Mouse (Mus musculus) thymus, postnatal 4 days (tissue): ENCODE measurements around the gene Rtcb.

ENCODE experiments used
- DNase-seq: peaks from one replicate; pipeline ENCODE4 v3.0.0; 2021

Gene Rtcb

DNA sequence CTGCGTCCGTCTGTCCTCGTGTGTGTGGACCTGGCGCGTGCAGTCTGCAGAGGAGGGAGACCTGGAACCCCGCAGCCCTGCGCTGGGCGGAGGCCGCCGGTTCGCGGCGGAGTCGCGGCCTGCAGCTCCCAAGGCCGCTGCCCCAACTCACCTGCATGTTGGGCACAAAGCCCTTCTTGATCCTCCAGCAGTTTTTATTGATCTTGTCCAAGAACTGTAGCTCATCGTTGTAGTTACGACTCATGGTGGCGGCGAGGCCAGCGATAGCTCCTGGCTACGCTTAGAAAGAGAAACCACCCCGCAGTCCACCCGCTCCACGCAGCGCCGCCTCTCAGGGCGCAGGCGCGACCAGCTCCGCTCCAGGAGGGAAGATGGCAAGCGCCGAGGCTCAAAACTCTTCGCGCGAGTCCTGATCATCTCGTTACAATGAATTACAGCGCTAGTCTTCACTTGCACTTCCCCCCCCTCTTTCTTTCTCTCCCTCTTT is at the start of gene Rtcb:
Gene Rtcb (minus strand): TSS at position 360 of the 487 bp plus-strand sequence.
- DNase-seq = peak; percentile 99

DNA sequence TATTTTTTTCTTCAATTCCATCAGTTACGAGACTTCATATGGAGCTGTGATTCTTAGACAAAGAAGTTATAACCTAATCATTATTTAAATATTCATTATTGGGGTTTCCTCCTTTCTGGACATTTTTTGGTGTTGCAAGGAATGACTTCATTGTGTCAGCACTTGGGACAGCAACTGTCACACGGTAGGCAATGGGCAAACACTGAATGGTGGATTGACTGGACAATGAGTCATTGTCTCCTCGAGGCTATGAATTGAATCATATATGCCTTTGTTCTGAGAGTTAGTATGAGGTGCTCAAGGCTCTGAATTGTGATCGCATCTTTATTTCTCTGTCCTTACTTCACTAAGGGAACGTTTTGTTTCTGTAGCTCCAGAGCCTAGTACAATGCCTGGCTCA is 48.8 kb upstream of the Rtcb start:
- no peak for DNase-seq

GRCm38 (mm10) chr10:86000447-86000846 is 42.8 kb upstream of the Rtcb start:
- no peak for DNase-seq

- DNase-seq = no peak
Measured at GRCm38 (mm10) chr10:85994543-85995104, 37.0 kb upstream of the Rtcb start.

- DNase-seq = no peak
Measured at GRCm38 (mm10) chr10:85993836-85994235, 36.2 kb upstream of the Rtcb start.

- DNase-seq = no peak
Measured at GRCm38 (mm10) chr10:85992412-85992811, 34.8 kb upstream of the Rtcb start.

DNA sequence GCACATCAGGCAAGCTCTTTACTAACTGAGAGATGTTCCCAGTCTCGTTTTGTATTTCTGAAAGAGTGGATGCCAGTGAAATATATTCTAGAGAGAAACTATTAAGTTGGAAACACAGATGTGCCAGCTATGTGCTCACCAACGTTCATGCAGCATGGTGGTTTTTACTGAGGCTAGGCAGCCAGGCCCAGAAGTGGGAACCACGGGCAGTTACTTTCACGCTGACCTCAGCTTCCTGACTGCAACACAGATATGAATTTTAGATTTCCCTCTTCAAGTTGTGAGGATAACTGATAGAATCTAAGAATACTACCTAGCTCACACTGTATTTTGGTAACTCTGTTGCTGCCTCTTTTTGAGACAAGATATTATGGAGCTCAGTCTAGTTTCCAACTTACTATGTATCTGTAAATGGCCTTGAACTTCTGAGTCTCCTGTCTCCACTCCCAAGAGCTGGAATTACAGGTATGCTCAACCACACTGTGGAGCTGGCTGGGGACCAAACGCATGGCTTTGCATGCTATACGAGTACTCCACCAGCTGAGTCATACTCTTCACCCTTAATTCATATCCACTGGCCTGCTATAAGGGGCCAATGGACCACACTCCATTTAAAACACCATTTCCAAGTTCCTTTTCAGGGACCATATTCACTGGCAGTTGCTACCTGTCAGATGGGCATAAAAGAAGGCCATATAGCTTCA is 31.9 kb upstream of the Rtcb start:
- no peak for DNase-seq

DNA sequence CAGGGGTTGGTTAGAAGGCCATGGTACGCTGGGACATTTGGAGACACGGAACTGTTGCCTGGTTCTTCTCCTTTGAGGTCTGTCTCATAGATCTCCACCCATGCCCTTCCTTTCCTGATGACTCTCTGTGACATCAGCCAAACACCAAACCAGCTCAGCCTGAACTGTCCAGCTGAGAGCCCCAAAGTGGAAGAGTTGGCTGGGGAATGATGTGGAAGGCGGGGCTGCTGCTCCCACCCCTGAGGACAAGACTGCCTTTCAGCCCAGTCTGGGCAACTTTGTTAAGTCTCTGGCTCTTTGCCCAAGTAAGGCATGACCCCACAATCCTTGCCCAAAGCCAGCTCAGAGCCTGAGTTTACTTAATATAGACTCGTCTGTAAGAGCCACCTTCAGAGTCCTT is 15.3 kb upstream of the Rtcb start:
- no peak for DNase-seq

- DNase-seq = no peak
Measured at GRCm38 (mm10) chr10:85971826-85972225, 14.2 kb upstream of the Rtcb start.

DNA sequence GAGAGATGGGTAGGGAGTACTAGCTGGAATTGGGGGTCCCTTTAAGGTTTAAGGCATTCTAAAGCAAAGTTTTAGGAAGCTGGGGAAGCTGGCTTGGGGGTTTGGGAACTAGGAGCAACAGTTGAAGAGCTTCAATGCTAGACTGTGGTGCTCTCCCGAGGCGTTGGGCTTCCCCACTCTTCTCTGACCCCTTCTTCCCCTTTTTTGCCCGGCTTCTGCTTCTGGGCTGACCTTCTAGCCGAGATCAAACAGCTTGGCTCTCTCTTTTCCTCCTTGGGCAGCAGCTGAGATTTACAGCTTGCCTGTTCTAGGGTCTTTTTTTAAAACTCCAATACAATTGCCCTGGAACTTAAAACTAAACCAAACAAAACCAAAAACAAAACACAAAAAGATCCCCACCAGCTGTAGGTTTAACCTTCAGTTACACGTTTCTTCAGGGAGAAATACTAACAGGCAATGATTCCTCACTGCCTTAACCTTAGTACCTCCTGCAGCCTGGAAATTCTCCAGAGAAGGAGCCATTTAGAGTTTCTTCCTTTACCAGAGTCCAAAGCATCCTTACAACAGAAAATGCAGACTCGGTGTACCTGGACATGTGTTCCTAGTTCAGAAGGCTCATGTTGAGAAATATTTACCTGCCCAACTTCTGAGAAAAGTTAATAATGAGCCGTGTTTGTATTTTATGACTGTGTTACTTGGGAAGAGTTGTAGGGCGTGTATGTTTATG is 12.4 kb upstream of the Rtcb start:
- no peak for DNase-seq

- DNase-seq = no peak
Measured at GRCm38 (mm10) chr10:85968731-85969130, 11.1 kb upstream of the Rtcb start.

DNA sequence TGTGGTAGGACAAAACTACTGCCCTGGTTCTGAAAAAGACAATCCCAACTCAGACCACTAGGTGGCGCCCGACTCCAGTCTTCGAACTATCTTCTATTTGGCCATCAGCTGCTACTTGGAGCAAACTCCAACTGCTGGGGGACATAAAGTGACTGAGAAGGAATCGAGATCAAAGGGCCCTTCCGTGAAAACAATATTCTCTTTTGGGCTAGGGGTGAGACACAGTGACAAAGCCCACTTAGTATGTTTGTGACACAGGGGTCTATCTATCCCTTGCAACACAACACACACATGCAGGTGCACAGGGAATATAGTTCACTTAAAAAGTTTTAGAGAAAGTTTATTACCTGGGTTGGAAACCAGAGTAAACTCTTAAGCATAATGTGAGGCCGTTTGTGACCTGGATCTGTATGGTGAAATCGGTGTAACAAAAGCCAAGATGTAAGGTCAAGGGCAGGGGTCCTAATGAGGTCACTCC is 10.6 kb upstream of the Rtcb start:
- DNase-seq = peak; percentile 84

GRCm38 (mm10) chr10:85967411-85968156 is 10.0 kb upstream of the Rtcb start:
- DNase-seq = no peak

DNA sequence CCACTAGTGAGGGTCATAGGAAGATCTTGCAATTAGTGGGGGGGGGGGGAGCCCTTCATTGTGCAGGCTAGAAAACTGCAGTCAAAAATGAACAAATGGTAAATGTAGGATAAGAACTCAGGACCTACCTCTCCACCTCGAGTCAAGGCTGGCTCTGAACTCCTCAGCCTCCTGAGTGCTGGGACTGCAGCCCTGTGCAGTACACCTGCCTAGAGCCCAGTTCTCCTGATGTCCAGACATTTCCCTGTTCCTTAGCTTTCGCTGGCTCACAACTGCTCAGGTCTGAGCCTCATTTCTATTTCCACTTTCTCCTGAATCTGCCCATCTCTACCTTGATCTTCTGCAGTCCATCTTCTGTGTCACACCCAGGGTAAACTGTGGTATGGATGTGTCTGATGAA is 8.9 kb upstream of the Rtcb start:
- DNase-seq = no peak

DNA sequence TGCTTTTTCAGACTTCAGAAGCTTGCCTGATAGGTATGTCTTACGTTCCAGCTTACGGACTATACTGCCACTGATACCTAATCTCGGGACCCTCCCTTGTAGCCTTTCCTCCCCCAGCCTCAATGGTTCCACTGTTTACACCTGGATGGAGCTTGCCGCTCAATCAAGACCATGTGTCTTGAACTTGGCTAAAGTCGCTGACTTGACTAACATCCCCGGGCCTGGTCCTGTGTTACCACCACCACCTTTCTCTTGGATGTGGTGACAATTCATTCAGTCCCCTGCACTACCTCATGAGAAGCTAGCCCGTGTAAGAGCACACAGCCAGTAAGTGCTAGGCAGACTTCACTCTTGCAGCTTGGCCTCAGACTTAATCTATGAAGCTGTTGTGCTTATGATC is 6.7 kb upstream of the Rtcb start:
- DNase-seq = no peak

DNA sequence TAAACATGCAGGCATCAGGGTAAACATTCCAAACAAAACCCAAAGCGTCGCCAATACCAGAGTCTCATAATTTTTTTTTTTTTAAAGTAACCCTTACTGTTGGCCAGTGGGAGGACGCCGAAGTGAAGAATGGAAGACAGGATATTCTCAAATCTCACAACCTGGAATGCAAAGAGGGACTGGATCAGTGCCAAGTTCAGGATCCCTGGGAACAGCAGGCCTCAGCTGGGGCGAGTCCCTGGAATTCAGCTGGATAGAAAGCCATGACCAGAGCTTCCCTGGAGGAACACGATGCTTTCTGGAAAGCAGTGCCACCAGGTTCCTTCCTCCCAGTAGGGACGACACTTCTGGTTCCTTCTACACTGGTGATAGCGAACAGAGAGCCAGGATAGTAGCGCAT is 5.3 kb upstream of the Rtcb start:
- DNase-seq = no peak

GRCm38 (mm10) chr10:85956871-85957419 is 678 bp downstream of the Rtcb start:
- no peak for DNase-seq

DNA sequence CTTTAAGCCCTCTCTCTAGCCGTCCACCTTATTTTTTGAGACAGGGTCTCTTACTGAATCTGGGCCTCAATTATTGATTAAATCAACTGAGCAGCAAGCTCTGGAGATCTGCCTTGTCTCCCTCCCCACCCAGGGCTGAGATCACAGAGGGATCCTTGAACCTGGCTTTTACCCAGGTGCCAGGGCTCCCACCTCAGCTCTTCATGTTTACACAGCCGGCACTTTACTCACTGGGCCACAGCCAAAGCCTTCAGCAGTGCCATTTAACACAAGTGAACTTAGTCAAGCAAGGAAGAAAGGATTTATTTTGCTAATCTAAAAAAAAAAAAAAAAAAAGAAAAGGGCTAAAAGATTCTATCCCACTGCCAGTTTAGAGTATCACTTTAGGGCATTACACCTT is 3.2 kb downstream of the Rtcb start:
- DNase-seq = no peak

- DNase-seq = no peak
Measured at GRCm38 (mm10) chr10:85953401-85953800, 4.2 kb downstream of the Rtcb start.

DNA sequence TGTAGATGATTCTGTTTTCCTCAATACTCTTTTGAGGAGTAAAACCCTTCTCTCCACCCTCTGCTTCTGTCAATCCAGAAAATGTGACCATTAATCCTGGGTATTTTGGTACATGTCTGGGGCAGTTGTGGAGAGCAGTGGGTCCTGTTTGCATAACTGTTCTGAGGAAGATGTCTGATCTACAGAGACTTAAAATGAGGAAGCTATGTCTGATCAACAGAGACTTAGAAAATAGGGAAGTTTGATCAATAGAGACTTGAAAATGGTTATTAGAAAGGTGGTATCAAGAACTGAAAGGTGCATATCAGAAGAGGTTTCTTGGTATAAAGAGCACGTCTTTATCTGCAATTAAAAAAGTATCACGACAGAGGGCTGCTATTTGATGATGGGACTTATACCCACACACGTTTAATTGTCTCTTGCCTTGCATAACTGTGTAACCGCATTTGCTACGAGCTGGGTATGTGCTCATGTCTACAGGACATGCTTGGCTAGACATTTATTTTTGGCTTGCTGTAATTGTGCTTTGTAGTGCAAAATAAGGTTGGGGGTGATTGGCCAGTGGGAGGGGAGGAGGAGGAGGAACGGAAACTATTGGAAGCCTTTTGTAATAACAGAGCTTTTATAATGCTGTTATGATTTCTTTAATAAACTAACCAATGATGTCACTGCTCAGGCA is 5.7 kb downstream of the Rtcb start:
- no peak for DNase-seq

DNA sequence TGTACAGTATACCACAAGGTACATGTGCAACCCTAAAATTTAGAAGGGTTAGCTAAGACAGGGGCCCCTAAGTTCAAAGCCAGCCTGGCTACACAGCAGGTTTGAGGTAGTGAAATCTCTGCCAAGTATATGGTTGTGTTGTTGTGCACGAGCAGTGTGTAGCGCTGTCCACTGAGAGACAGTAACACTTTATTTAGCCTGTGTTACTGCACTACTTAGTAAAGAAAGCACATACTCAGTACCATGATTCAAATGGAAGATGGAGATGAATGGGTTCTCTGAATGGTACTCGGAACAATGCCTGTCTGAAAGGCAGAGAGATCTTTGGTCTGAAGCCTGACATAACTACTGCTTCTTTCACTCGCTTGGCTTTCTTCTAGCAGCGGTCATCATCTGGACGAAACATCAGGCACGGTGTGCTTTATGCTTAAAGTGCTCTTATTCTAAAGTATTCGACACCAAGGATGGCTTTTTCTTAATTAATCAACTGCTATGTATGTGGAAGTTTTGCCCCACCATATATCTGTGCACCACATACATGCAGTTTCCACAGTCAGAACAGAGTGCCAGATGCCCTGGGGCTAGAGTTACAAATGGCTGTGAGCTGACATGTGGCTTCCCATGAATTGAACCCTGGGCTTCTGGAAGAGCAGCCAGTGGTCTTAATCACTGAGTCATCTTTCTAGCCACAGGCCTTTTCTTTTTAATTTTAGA is 9.0 kb downstream of the Rtcb start:
- no peak for DNase-seq
